Mouse (Mus musculus): ENCODE results near the gene Gm9857.

Gene Gm9857

DNA sequence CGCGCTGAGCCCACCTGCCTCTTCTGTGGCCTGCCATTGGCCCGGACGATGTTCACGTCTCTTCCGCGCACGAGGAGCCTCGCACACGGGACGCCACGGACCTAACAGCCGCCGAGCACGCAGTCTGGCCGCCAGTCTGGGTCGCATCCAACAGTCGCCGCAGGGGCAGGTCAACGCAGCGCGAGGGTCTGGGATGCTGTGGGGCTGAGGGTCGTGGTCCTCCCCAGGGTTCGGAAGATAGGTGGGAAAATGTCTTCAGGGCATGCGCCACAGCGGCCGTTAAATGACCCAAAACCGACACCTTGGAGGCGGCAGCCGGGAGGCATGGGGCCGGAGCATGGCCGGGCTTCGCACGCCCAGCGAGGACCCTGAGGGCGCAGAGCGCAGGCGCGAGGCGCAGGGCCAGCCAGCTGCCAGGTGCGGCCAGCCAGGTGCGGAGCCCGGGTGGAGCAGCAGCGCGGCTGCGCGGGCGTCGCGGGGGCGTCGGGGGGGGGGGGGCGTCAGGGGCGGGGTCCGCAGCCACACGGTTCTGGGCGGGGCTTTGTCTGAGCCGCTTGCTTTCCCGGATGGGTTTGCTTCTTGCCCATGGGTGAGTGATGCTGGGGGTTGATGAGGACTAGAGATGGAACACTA, at the start of gene Gm9857:
Gene Gm9857, minus strand, starts transcription at position 445 of the 633 bp plus-strand sequence.
- DNase-seq (ENCODE audit: low spot score), result no peak

- no peak for DNase-seq (ENCODE audit: low spot score)
These were observed 46.9 kb upstream of the Gm9857 start for GRCm38 (mm10) chr3:108987009-108987659.

DNA sequence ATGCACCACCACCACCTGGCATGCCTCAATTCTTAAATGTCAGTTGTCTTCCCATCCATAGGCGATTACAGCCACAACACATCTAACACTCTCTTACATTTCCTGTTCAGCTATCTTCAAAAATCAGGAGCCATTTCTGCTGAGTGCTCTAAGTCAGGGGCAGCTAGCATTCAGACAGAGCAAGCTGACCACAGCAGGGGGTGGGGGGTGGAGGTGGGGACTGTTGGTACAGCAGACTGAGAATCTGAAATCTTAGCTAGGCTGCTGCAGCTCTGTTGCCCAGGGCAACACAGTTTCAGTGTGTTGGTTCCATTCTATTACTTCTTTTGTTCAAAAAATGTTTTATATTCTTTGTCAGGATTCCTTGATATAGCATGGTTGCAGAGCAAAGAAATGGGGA, 46.3 kb upstream of the Gm9857 start:
- no peak for DNase-seq (ENCODE audit: low spot score)

DNA sequence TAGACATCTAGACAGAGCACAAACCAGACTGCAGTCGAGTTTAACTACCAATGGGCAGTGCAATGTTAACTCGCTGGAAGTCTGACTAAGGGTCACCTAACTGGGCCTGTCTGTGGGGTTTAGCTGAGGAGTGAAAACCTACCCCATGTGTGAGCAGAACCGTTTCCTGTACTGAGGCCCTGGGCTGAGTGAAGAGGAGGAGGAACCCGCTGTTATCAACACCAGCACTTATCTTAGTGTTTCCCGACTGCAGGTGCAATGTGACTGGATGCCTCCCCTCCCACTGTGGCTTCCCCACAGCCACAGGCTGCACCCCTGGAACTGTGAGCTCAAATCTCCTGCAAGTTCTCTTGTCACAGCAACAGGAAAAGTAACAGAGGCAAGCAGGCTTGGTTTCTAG, 43.7 kb upstream of the Gm9857 start:
- no peak for DNase-seq (ENCODE audit: low spot score)

DNA sequence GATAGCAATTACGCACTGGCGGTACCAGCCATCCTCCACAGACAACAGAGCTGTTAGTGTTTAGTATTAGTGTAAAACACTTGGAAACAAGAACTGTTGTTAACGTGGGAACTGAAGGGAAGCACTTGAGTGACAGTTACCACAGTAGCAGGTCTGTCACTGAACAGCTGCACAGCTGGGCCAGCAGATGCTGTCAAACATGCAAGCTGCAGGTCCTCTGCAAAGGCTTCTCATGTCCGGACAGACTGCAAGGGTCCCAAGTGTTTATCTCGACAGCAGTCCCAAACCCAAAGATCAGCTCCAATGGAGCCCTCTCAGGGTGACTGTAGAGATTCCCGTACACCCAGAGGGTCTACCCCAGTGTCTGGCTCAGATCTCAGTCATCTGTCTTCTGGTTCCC, 41.7 kb upstream of the Gm9857 start:
- DNase-seq (ENCODE audit: low spot score), result no peak

DNA sequence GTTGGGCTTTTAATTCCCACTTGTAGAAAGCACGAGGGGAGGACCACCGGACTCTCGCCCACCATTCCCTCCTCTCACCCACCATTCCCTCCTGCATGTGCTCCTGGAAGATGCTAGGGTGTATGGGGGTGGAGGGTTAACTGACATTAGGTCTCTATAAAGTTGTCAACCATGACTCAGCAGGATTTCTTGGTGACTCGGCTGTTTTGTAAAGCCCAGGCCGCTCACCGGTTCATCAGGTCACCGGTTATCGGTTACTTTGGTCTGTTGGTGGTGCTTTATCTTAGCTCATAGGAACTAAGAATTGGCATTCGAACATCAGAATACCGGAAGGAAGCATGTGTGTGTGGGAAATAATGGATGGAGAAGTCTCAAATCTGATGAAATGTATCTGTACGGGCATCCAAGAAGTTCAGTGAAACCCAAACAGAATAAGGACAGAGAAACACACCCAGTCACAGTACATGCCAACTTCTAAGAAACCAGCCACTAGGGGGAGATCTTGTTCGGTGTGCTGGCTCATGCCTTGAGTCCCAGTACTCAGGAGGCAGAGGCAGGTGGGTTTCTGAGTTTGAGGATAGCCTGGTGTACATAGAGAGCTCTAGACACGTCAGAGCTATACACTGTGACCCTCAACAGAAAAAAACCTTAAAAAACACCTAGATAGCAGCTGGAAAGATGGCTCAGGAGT, 37.2 kb upstream of the Gm9857 start:
- DNase-seq (ENCODE audit: low spot score), result no peak

DNA sequence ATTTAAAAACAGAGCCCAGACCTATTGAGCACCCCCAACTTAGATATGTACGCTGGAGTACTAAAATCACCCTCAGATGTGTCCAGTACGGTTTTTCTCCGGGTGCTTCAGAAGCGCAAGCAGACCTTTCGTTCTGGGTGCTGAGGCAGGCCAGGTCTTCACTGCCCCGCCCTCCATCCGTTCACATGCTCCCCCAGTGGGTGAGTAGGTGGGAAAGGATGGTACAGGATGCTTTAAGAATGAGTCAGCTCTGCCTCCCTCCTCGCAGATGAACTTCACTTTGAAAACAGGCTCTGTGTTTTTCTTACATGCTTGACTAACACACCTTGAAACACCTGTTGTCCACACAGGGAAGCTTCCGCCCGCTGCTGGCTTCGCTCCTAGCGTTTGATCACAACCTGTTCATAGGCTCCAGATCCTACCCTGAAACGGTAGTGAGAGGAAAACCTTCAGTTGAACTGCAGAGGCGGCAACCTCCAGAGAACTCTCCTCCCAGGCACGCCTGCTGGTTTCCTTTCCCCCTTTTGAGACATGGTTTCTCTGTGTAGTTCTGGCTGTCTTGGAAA, 34.8 kb upstream of the Gm9857 start:
- DNase-seq (ENCODE audit: low spot score), result peak; percentile 29

DNA sequence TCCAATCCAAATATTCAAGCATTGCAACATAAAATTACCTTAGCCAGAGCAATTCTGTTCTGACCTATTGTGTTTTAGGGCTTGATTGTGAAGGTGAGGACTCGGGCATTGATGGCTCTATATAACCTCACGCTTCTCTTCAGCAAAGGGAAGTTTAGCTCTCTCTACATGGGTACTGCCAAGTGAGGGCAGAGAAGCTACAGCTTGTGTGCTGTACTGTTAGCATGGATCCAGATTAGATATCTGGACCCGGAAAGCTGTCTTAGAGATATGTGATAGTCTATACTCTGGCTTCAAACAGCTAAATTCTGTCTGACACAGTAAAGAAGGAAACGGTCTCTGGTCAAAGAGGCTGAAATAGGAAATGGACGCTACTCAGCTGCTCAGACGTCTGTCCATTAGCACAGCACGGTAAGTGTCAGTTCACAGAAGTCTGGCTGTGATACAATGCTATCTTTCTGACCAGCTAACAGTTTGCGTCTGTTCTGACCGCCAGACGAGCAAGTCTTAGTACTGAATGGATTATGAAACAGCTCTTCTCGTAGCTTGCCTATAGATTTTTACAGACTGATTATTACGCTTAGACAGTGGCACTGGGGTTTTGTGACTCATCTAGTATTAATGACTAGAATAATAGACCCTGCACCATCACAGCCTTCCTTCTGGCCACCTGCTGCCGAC, 33.9 kb upstream of the Gm9857 start:
- no peak for DNase-seq (ENCODE audit: low spot score)

GRCm38 (mm10) chr3:108966051-108966450, 25.8 kb upstream of the Gm9857 start:
- DNase-seq (ENCODE audit: low spot score), result no peak

GRCm38 (mm10) chr3:108964361-108965044, 24.3 kb upstream of the Gm9857 start:
- no peak for DNase-seq (ENCODE audit: low spot score)

- DNase-seq (ENCODE audit: low spot score), result no peak
These were observed 23.5 kb upstream of the Gm9857 start for GRCm38 (mm10) chr3:108963776-108964175.

DNA sequence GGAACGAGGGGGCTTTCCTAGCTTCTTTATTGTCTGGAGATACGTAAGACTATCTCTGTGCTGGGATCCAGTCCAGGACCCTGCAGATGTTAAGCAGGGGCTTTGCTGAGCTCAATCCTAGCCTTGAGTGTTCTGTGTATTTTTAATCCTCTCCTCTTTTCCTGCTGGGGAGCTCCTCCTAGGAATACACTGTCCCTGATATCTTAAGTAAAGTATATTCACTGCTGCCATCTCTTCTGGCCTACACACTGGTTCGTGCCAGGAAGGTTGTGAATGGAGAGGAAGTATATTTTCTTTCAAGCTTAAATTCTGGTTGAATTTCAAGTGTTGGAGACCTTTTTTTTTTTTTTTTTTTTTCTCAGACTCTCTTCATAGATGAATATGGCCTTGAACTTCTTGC, 23.0 kb upstream of the Gm9857 start:
- no peak for DNase-seq (ENCODE audit: low spot score)

DNA sequence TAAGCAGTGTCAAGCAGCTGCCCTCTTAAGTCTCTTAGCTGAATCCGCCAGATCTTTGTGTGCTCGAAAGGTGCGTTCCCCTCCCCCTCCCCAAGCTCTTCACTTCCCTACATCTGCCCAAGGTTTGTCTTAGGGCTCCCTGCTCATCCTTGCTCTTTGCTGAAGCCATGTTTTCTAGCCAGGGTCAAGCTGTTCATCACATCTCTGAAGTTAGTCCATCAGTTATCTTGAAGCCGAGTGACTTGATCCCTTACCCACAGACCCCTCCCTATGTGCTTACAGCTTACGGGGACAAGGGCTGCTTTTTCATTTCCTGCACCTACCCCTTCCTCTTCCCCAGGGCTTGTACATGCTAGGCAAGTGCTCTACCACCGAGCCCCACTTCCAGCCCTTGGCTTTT, 21.4 kb upstream of the Gm9857 start:
- no peak for DNase-seq (ENCODE audit: low spot score)

- DNase-seq (ENCODE audit: low spot score), result no peak
These were observed 21.0 kb upstream of the Gm9857 start for GRCm38 (mm10) chr3:108961226-108961625.

DNA sequence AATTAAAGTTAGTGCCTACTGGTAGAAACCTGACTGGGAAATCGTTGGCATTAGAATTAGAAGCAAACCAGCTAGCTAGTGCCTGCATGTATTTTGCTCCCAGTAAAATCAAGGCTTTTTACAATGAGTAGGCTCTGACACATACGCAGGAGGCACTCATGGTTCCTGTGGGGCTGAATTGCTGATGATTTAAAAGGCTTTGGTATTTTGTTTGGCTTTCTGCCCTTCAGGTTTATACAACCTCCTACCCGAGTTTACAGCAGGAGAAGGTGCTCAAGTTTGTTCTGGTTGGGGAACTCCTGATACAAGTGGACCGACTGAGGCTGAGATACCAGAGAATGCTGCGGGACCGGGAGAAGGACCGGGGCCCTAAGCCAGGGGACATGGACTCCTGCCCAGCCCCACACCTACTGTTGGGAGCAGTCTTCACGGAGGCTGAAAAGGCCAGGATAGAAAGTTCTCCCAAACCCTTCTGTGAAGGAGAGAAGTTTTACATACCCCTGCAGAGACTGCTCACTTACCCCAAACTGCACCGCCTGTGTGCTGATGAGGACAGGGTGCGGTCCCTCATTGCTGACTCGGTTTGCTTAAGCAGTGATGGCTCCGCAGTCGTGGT, 19.5 kb upstream of the Gm9857 start:
- DNase-seq (ENCODE audit: low spot score), result no peak

DNA sequence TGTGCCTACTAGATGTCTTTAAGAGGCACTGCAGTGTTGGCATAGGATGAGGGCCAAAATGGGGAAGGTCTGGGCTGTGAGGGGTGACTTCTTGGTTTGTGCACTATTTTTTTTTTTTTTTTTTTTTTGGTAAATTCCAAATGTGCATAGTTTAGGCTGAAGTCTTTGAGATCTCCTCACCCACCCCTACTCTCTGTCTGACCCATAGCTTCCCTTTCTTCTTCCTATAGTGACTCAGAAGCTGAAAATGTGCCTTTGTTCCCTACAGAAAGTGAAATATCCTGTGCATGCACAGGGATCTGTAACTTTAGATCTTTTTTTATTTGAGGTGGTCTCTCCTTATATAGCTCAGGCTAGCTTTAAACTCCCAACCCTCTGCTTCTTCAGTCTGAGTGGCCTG, 17.7 kb upstream of the Gm9857 start:
- no peak for DNase-seq (ENCODE audit: low spot score)

- DNase-seq (ENCODE audit: low spot score), result no peak
These were observed 751 bp upstream of the Gm9857 start for GRCm38 (mm10) chr3:108940996-108941395.

- no peak for DNase-seq (ENCODE audit: low spot score)
These were observed 672 bp downstream of the Gm9857 start, which contains the start of gene Henmt1 for GRCm38 (mm10) chr3:108939573-108939972. TSS of gene Henmt1 (plus strand) at chr3:108939873.

DNA sequence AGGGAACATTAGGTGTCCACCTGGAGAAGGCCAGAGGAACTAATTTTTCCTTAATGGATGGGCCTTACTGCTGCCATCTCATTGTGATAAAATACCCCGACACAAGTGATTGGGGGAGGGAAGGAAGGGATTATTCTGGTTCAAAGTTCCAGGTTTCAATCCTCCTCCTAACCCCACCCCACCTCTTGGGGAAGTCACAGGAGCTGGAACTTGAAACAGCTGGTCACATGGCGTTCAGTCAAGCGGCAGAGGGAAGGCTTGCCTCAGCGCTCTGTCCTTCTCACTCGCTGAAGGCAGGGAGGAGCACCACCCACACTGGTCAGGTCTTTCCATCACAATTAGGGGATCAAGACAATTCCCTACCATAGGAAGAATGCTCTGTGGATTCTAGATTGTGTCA, 1.6 kb downstream of the Gm9857 start:
- DNase-seq (ENCODE audit: low spot score), result no peak

DNA sequence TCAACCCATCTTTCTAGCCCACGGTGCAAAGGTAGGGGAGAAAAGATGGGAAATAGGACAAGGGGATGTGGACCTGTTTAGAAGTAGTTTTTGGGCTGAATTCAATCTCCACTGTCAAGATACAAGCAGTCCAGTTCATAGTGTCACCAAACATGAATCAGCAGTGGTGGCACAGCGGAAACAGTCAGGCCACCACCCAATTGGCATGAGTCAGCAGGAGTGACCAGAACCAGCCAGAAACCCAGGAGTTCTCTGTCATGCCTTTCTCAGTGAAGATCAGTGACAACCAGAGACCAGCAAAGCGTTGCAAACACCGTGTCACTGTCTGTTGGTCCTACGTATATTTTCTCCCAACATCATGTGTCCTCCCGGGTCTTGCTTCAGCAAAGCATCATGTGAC, 6.7 kb downstream of the Gm9857 start:
- DNase-seq (ENCODE audit: low spot score), result no peak

GRCm38 (mm10) chr3:108926308-108926707, 13.9 kb downstream of the Gm9857 start:
- no peak for DNase-seq (ENCODE audit: low spot score)

All from urinary bladder, postnatal 14 days (tissue).